Mouse (Mus musculus) E14TG2a.4 (cell line): ENCODE results near the gene Abcc8.
A peak's percentile ranks its signal among the peaks of the same experiment; 100 is the strongest.

ENCODE experiments used
- H3K27me3 ChIP-seq: 2 replicates; pipeline ENCODE4 v1.6.1; 2014; ENCODE audit warnings: low read length, control low read depth; ENCODE audit not compliant: insufficient read depth
- H3K36me3 ChIP-seq: 2 replicates; pipeline ENCODE4 v1.6.1; 2014; ENCODE audit warnings: low read length, control low read depth; ENCODE audit not compliant: insufficient read depth
- H3K4me1 ChIP-seq: replicated peaks from 2 replicates; pipeline ENCODE4 v1.6.1; 2014; ENCODE audit warnings: low read depth, low read length, control low read depth
- H3K4me3 ChIP-seq: replicated peaks from 2 replicates; pipeline ENCODE4 v1.5.1; 2014; ENCODE audit warnings: mild to moderate bottlenecking, low read length
- H3K9me3 ChIP-seq: 2 replicates; pipeline ENCODE4 v1.6.1; 2014; ENCODE audit warnings: low read length, control low read depth
- CTCF ChIP-seq: conservative IDR thresholded peaks from 2 replicates; pipeline ENCODE4 v1.5.1; 2014; ENCODE audit warnings: low read length
- NANOG ChIP-seq: IDR thresholded peaks from 2 replicates; pipeline ENCODE4 v1.6.1; 2014; ENCODE audit warnings: borderline replicate concordance, low read length, mixed read lengths
- POU5F1 ChIP-seq: IDR thresholded peaks from 2 replicates; pipeline ENCODE4 v1.6.1; 2014; ENCODE audit warnings: low read length, borderline replicate concordance

Abcc8 gene

DNA sequence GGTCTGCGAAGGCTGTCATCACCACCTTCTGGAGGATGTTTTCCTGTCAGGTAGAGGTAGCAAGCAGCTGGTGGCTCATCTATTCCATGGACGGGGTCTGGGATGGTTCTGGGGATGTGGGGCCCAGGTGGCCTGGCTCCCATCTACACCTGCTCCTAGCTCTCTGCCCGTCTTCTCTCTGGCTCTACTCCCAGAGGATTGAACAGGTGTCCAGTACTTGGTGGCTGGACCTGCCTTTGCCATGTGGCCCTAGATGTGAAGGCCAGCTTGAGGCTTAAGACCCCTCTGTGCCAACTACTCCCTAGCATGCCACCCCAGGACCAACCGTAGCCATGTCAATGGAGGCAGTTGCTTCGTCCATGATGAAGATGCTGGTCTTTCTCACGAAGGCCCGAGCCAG, 74.3 kb downstream of the Abcc8 start:
- Histone ChIP-seq H3K9me3 (peaks cover 30% of the 10 kb centered on the region), H3K36me3 (no peaks in the 10 kb centered on the region), H3K4me1 (peaks cover 7% of the 10 kb centered on the region), H3K27me3 (peaks cover 24% of the 10 kb centered on the region), H3K4me3 (no peak overlapping the region)
- TF ChIP-seq POU5F1 (no peak), CTCF (no peak), NANOG (no peak)

GRCm38 (mm10) chr7:46104256-46104915, 75.4 kb downstream of the Abcc8 start:
- peaks cover 15% of the 10 kb centered on the region for H3K4me1 ChIP-seq
- H3K27me3 ChIP-seq: peaks cover 33% of the 10 kb centered on the region
- peaks cover 20% of the 10 kb centered on the region; the same call in 1 of the 2 replicates for H3K9me3 ChIP-seq
- no peaks in the 10 kb centered on the region for H3K36me3 ChIP-seq
- H3K4me3 ChIP-seq: no peak overlapping the region
- no peak for TF ChIP-seq CTCF
- TF ChIP-seq NANOG: no peak
- TF ChIP-seq POU5F1: no peak

DNA sequence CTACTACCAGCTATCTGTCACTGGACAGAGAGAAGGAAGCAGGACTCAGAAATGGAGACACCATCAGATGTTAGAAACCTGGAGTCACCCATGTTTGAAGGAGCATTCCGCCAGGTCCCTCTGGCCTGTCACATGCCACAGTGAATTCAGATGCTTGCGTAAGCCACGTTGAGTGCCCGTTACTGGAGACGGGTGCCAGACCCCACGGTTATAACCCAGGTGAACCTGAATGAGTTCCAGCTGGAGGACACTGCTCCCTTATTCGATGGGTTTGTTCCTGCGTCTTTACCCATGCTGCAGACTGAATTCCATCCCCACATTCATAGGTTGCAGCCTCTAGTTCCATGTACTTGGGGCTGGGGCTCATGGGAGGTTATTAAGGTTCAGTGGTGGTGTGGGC, 76.1 kb downstream of the Abcc8 start:
- TF ChIP-seq NANOG (no peak), POU5F1 (no peak), CTCF (no peak)

GRCm38 (mm10) chr7:46103075-46103591, 76.7 kb downstream of the Abcc8 start:
- Histone ChIP-seq H3K27me3 (peaks cover 46% of the 10 kb centered on the region), H3K4me1 (peaks cover 27% of the 10 kb centered on the region), H3K4me3 (no peak overlapping the region), H3K9me3 (peaks cover 8% of the 10 kb centered on the region; the same call in 1 of the 2 replicates), H3K36me3 (no peaks in the 10 kb centered on the region)
- TF ChIP-seq NANOG: no peak
- no peak for TF ChIP-seq CTCF
- no peak for TF ChIP-seq POU5F1

More for the DNA sequence above, 76.1 kb downstream of the Abcc8 start:
- H3K4me3 ChIP-seq: no peak overlapping the region
- peaks cover 14% of the 10 kb centered on the region; the same call in 1 of the 2 replicates for H3K9me3 ChIP-seq
- peaks cover 21% of the 10 kb centered on the region for H3K4me1 ChIP-seq
- peaks cover 39% of the 10 kb centered on the region for H3K27me3 ChIP-seq
- H3K36me3 ChIP-seq: no peaks in the 10 kb centered on the region

DNA sequence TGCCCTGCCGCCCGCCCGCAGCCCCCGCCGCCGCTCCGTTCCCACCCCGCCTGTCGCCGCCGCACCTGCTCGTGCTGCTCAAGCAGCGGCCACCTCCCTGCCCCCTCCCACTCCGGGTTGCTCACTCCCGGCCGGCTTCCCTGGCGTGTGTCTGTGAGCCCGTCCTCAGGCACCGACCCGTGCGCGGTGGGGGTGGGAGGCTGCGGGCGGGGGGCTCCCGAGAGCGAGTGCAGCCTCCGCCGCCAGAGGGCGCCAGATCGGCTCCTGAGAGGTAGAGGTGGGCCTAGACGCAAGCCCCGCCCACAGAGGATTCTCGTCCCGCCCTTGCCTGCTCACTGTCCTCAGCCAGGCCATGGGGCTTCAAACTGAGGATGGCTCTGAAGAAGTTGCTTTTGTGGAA, 79.3 kb downstream of the Abcc8 start, which contains the start of gene Kcnj11:
Gene Kcnj11, minus strand, starts transcription at position 202 of the 400 bp plus-strand sequence.
- no peaks in the 10 kb centered on the region for H3K36me3 ChIP-seq
- TF ChIP-seq CTCF: no peak
- TF ChIP-seq NANOG: no peak
- no peak for TF ChIP-seq POU5F1
- peak within 1 kb of the TSS; percentile 69 for H3K4me3 ChIP-seq
- peaks cover 5% of the 10 kb centered on the region; the same call in 1 of the 2 replicates for H3K9me3 ChIP-seq
- H3K27me3 ChIP-seq: peaks cover 43% of the 10 kb centered on the region
- H3K4me1 ChIP-seq: peaks cover 28% of the 10 kb centered on the region

DNA sequence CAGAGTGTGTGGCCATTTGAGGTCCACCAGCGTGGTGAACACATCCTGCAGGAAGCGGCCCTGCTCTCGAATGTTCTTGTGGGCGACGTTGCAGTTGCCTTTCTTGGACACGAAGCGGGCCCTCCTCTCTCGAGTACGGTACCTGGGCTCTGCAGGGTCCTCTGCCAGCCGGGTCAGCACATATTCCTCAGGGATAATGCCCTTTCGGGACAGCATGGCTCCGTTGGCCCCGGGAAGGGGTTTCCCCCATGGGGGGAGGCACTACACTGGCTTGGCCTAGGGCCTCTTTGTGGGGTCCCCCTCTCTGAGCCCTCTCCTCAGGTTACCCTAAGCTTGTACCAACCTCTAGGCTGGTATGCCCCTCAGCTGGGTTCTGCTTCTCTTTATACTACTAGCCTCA, 80.2 kb downstream of the Abcc8 start:
- Histone ChIP-seq H3K9me3 (peaks cover 5% of the 10 kb centered on the region; the same call in 1 of the 2 replicates), H3K36me3 (no peaks in the 10 kb centered on the region), H3K4me3 (peak overlapping the region; percentile 69; the same call in 1 of the 2 replicates), H3K4me1 (peaks cover 28% of the 10 kb centered on the region), H3K27me3 (peaks cover 41% of the 10 kb centered on the region)
- TF ChIP-seq NANOG (no peak), POU5F1 (no peak), CTCF (no peak)

- Histone ChIP-seq H3K36me3 (no peaks in the 10 kb centered on the region), H3K4me1 (peaks cover 28% of the 10 kb centered on the region), H3K9me3 (peaks cover 5% of the 10 kb centered on the region; the same call in 1 of the 2 replicates), H3K4me3 (peak overlapping the region; percentile 69), H3K27me3 (peaks cover 37% of the 10 kb centered on the region)
- no peak for TF ChIP-seq CTCF
- TF ChIP-seq NANOG: no peak
- no peak for TF ChIP-seq POU5F1
These were observed 80.9 kb downstream of the Abcc8 start for GRCm38 (mm10) chr7:46098919-46099286.

DNA sequence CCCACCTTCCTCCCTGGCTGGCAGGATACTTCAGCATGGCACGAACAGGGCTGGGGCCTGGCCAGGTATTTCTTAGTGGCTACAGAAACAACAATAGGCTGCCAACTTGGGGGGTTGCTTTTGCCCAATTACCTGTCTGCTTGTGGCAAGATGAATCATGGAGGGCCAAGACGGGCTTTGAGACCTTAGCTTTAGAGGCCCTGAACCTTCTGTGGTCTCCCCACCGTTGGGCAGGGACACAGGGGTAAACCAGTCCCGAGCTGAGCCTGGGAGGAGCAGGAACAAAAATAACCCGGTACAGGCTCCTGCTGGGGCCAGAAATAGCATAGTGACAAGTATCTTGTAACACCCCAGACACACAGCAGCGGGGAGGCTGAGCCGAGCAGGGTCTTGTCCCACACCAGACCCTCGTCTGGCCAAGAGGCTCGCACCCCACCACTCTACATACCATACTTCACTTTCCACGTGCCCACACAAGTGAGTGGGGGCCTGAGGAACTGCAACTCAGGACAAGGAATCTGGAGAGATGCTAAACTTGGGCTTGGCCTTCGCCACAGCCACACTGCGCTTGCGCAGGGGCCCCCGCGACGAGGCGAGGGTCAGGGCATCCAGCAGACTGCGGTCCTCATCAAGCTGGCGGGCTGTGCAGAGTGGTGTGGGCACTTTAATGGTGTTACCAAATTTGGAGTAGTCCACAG, 81.5 kb downstream of the Abcc8 start:
- TF ChIP-seq POU5F1 (no peak), NANOG (no peak)
- peaks cover 34% of the 10 kb centered on the region for H3K27me3 ChIP-seq
- peaks cover 28% of the 10 kb centered on the region for H3K4me1 ChIP-seq
- H3K36me3 ChIP-seq: no peaks in the 10 kb centered on the region
- H3K9me3 ChIP-seq: peaks cover 5% of the 10 kb centered on the region; the same call in 1 of the 2 replicates
- peak overlapping the region; percentile 69 for H3K4me3 ChIP-seq
